Mouse (Mus musculus): ENCODE data around the gene Olfr1238. TPM values are rescaled to one million over a fixed set of nuclear protein-coding genes. Genes with fewer than 3 reads are reported as not detected.

The Olfr1238 gene
- polyA plus RNA-seq (2017; shearing (Covaris generic)): not detected

DNA sequence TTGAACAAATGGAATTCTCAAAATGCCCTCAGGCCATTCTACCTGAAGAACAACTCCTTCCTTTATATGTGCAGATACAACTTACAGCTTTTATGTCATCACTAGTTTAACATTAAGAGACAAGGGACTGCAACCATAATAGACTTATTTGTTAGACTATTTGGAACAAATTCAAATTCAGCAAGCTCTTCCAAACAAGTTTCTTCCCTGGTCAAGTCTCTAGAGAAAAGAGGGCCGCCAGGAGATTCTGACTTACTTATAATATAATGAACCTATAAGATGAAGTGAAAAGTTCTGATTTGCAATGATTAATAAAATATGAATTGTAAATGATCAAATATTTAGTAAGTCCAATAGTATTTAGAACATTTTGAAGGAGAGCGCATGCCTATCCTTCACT lies at the start of gene Olfr1238:
TSS of gene Olfr1238 (minus strand) at position 101 of the 400 bp plus-strand sequence.

DNA sequence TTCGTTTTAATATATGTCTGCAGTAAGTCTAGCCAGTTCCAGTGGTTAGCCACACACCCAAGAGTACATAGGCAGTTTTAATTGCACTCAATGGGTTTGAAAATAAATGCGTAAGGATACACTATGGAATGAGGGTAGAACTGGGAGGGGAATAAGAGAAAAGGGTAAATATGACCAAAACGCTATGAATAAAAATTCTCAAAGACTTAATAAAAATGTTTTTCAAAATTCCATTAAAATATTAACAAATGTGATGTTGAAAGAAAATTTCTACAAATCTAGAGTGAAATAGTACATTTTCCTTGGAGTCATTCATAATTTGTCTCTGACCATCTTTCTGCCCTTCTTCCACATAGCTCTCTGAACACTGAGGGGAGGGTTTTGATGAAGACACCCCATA lies 33.4 kb upstream of the Olfr1238 start, which contains the start of gene Olfr1240:
TSS of gene Olfr1240 (minus strand) at position 101 of the 400 bp plus-strand sequence.

DNA sequence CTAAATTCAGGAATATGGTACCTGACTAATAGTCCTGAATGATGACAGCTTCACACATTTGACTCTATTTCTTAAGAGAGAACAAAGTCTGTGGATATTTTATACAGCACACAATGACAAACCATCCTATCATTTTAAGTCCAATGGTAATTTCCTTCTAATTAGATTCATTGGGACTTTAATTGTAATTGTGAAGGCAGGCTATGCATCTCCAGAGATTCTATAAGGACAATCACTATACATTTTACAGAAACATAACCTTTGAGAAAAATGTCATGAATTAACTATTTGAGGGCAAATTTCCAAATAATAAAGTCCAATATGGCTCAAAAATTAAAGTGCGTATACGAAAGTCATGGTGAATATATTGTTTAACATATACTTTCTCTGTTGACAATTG lies 10.8 kb upstream of the Olfr1238 start, which contains the start of gene Olfr1239:
TSS of gene Olfr1239 (minus strand) at position 101 of the 400 bp plus-strand sequence.

DNA sequence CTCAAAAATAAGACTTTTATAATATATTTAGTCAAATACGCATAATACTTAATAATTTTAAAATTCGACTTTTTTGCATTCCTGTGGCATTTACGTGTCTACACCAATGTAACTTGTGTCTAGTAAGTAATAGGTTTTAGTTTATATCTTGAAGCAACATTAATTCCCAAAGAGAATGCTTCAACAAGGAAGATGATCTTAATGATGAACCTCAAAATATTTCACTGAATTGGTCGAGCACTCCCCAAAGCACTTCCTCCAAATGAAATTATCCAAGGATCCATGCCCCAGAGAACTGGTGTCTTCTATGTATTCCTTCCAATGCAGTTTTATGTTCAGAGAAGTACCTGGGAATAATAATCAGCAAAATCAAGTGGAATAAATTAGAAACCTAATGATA lies 44.7 kb downstream of the Olfr1238 start, which contains the start of gene Olfr1234:
TSS of gene Olfr1234 (minus strand) at position 101 of the 400 bp plus-strand sequence.

Other genes starting within 250 kb of the Olfr1238 start
- gene Olfr1224-ps1, start 245.6 kb downstream of the Olfr1238 start, polyA plus RNA-seq (2017; shearing (Covaris generic)): not detected
- 0.07 TPM for gene Olfr1225, start 235.0 kb downstream of the Olfr1238 start, polyA plus RNA-seq (2017; shearing (Covaris generic))
- not detected for gene Olfr1226, start 209.6 kb downstream of the Olfr1238 start, polyA plus RNA-seq (2017; shearing (Covaris generic))
- not detected for gene Olfr1228, start 155.6 kb downstream of the Olfr1238 start, polyA plus RNA-seq (2017; shearing (Covaris generic))
- not detected for gene Olfr1229, start 121.7 kb downstream of the Olfr1238 start, polyA plus RNA-seq (2017; shearing (Covaris generic))
- not detected for gene Olfr1230, start 112.4 kb downstream of the Olfr1238 start, polyA plus RNA-seq (2017; shearing (Covaris generic))
- not detected for gene Olfr1231, start 102.6 kb downstream of the Olfr1238 start, polyA plus RNA-seq (2017; shearing (Covaris generic))
- not detected for gene Olfr1232, start 80.0 kb downstream of the Olfr1238 start, polyA plus RNA-seq (2017; shearing (Covaris generic))
- 0.04 TPM for gene Olfr1233, start 67.3 kb downstream of the Olfr1238 start, polyA plus RNA-seq (2017; shearing (Covaris generic))
- gene Olfr1234, start 44.8 kb downstream of the Olfr1238 start, polyA plus RNA-seq (2017; shearing (Covaris generic)): not detected
- not detected for gene Olfr1239, start 10.7 kb upstream of the Olfr1238 start, polyA plus RNA-seq (2017; shearing (Covaris generic))
- gene Olfr1240, start 33.3 kb upstream of the Olfr1238 start, polyA plus RNA-seq (2017; shearing (Covaris generic)): not detected
- not detected for gene Olfr1241, start 77.5 kb upstream of the Olfr1238 start, polyA plus RNA-seq (2017; shearing (Covaris generic))
- not detected for gene Olfr1242, start 88.7 kb upstream of the Olfr1238 start, polyA plus RNA-seq (2017; shearing (Covaris generic))
- gene Olfr1243, start 121.8 kb upstream of the Olfr1238 start, polyA plus RNA-seq (2017; shearing (Covaris generic)): not detected
- not detected for gene Olfr1245, start 168.8 kb upstream of the Olfr1238 start, polyA plus RNA-seq (2017; shearing (Covaris generic))
- gene Olfr1246, start 183.5 kb upstream of the Olfr1238 start, polyA plus RNA-seq (2017; shearing (Covaris generic)): not detected
- gene Olfr1247, start 204.5 kb upstream of the Olfr1238 start, polyA plus RNA-seq (2017; shearing (Covaris generic)): 0.02 TPM
- gene Olfr1248, start 208.6 kb upstream of the Olfr1238 start, polyA plus RNA-seq (2017; shearing (Covaris generic)): not detected
- not detected for gene Olfr1249, start 225.3 kb upstream of the Olfr1238 start, polyA plus RNA-seq (2017; shearing (Covaris generic))